Mouse (Mus musculus): ENCODE measurements around the gene Abhd17b. TPM values are rescaled to one million over a fixed set of nuclear protein-coding genes. Genes with fewer than 3 reads are reported as not detected.
A peak's percentile ranks its signal among the peaks of the same experiment; 100 is the strongest.

The Abhd17b gene
- polyA plus RNA-seq, 1 experiment from 2014 or later: 42.3 TPM

DNA sequence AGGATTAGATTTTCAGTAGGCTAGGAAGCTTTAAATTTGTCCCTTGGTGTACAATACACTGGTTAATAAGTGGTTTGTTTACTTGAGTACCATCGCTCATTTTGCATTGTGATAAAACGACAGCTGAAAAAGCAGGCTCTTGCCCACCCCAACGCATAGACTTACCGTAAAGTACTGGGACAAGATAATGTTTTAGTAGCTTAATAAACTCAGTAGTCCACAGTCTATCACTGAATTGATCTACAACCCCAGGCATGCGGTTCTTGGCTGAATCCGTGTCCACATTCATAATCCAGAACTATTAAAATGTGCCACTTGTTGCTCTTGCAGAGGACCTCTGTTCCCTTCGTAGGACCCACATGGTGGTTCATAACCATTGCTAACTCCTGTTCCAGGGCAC is 1.8 kb downstream of the Abhd17b start:
- Histone ChIP-seq H3K27ac (replicated peaks) (no peak overlapping the region), H3K36me3 (no peaks in the 10 kb centered on the region), H3K4me1 (peaks cover 35% of the 10 kb centered on the region), H3K4me3 (replicated peaks) (peak overlapping the region; percentile 94), H3K9me3 (replicated peaks) (no peaks in the 10 kb centered on the region), H3K4me2 (peak overlapping the region; percentile 78), H3K27me3 (replicated peaks) (no peaks in the 10 kb centered on the region), H3K9ac (replicated peaks) (peak overlapping the region; percentile 46)
- 41% methylated on average over 7 of the region's 7 CpGs for WGBS
- no peak for ATAC-seq (ENCODE audit: low FRiP score)

DNA sequence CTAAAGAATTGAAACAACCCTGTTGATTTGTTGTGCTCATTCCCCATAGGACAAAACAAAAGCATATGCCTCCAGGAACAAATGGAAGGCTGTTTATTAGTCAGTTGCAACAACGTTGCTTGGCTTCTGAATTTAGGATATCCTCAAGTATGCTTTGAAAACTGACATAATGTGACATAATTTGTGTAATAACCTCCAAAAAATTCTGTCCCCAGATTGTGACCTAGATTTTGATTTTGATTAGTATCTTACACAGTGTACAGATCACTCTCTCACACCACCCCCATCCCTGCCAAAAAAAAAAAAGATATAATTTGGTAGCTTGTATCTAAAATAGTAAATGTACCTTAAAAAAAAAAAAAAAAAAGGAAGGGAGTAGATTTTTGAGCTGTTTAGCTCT is 7.7 kb downstream of the Abhd17b start:
- Histone ChIP-seq H3K27me3 (replicated peaks) (no peaks in the 10 kb centered on the region), H3K9me3 (replicated peaks) (no peaks in the 10 kb centered on the region), H3K4me2 (no peak overlapping the region), H3K27ac (replicated peaks) (no peak overlapping the region), H3K4me3 (replicated peaks) (no peak overlapping the region), H3K36me3 (no peaks in the 10 kb centered on the region), H3K4me1 (peaks cover 3% of the 10 kb centered on the region), H3K9ac (replicated peaks) (no peak overlapping the region)
- 67% methylated on average over 1 of the region's 1 CpGs for WGBS
- no peak for ATAC-seq (ENCODE audit: low FRiP score)

DNA sequence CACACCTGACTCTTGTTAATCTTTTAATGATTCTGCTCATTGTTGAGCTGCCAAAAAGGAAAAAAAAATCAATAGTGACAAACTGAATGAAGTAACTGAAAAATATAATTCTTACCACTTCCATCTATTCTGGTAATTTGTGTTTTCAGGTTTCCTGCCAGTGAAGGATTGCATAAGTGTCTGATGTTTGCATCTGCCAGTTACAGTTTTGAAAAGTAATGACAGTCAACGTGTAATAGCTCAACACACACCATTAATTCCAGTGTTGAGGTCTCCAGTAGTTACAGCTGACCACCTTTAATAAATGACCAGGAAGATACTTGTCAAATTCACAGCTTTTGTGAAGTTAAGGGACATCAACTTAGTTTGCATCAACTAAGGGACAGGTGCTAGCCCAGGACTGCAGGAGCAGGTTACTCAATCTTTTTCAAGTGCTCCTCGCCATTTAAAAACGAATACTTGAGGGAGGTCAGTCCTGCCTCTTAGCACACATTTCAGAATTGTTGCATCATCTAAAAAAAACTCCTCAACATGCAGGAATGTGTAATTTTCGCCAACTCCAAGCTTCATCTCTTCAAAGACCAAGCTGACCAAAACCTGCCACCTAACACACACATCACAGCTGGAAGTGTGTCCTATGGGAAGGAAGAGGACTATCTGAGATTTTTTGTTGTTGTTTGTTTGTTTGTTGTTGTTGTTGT is 10.9 kb downstream of the Abhd17b start:
- Histone ChIP-seq H3K9me3 (replicated peaks) (no peaks in the 10 kb centered on the region), H3K36me3 (no peaks in the 10 kb centered on the region), H3K27ac (replicated peaks) (no peak overlapping the region), H3K4me1 (no peaks in the 10 kb centered on the region), H3K4me3 (replicated peaks) (no peak overlapping the region), H3K9ac (replicated peaks) (no peak overlapping the region), H3K4me2 (no peak overlapping the region), H3K27me3 (replicated peaks) (no peaks in the 10 kb centered on the region)
- WGBS: 91% methylated on average over 4 of the region's 4 CpGs
- ATAC-seq (ENCODE audit: low FRiP score): no peak

DNA sequence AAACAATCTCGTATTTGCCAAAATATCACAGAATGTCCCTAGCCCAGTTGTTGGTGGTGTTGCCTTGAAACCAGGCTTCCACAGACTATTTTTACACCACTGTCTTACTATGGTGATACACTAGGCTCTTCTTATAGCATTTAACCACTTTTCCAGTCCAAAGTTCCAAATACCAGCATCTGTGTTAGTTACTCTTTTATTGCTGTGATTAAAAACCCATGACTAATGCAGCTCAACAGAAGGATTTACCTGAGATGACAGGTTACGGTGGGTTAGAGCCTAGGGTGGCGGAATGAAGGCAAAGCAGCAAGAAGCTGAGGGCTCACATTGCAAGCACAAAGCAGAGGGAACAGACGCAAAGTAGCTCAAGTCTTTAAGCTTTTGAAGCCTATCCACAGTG is 16.7 kb downstream of the Abhd17b start:
- Histone ChIP-seq H3K4me3 (replicated peaks) (no peak overlapping the region), H3K9ac (replicated peaks) (no peak overlapping the region), H3K4me2 (no peak overlapping the region), H3K36me3 (no peaks in the 10 kb centered on the region), H3K27ac (replicated peaks) (no peak overlapping the region), H3K4me1 (no peaks in the 10 kb centered on the region), H3K9me3 (replicated peaks) (no peaks in the 10 kb centered on the region), H3K27me3 (replicated peaks) (no peaks in the 10 kb centered on the region)
- 85% methylated on average over 4 of the region's 4 CpGs for WGBS
- ATAC-seq (ENCODE audit: low FRiP score): no peak

DNA sequence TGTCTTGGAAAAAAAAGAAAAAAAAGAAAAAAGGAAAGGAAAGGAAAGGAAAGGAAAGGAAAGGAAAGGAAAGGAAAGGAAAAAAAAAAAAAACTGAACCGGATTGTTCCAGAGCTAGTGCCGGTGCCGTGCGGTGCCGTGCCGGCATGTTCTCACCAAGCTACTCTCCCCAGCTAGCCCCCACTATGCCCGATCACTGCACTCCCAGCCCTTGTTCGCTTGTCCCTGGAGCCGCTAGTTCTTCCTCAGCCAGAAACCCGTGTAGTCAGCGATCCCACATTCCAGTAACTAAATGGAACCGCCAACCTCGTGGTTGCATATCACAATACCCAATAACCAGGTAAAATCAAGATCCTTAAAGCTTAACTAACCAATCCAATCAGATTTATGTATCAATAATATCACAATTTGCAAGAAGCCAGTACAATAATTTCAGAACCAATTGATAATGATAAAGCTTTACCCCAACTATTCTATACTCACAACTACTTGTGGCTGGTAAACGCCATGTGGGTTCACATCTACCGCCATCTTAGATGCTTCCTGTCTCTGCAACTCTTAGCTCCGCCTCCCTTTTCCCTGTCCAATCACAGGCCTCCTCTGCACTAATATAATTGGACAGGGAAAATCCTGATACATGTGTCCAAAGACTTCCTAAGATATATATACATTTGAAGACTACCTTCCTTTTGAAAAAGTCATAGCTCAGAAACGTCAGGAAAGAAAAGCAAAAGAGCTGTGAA is 21.5 kb downstream of the Abhd17b start:
- Histone ChIP-seq H3K4me1 (no peaks in the 10 kb centered on the region), H3K27ac (replicated peaks) (no peak overlapping the region), H3K4me3 (replicated peaks) (no peak overlapping the region), H3K36me3 (no peaks in the 10 kb centered on the region), H3K9ac (replicated peaks) (no peak overlapping the region), H3K27me3 (replicated peaks) (no peaks in the 10 kb centered on the region), H3K4me2 (no peak overlapping the region), H3K9me3 (replicated peaks) (no peaks in the 10 kb centered on the region)
- WGBS: 97% methylated on average over 17 of the region's 17 CpGs
- ATAC-seq (ENCODE audit: low FRiP score): no peak

DNA sequence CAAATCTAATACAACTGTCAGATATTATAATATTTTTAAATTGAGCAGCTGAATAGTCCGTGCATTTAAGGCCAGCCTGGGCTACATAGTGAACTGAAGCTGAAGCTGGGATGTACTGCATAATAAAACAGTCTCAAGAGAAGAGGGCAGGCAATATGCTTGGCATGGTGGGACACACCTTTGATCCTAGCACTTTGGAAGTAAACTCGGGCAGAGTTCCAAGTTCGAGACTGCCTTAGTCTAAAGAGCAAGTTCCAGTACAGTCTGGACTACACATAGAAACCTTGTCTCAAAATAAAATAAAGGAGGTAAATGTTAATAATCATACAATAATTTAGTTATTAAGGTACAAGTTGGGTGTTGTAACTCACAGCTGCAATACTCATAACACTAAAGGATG is 27.1 kb downstream of the Abhd17b start:
- Histone ChIP-seq H3K9ac (replicated peaks) (no peak overlapping the region), H3K4me1 (peaks cover 3% of the 10 kb centered on the region; the same call in 1 of the 2 replicates), H3K27ac (replicated peaks) (no peak overlapping the region), H3K9me3 (replicated peaks) (no peaks in the 10 kb centered on the region), H3K4me3 (replicated peaks) (no peak overlapping the region), H3K36me3 (peaks cover 18% of the 10 kb centered on the region), H3K27me3 (replicated peaks) (no peaks in the 10 kb centered on the region), H3K4me2 (no peak overlapping the region)
- WGBS: 94% methylated on average over 3 of the region's 3 CpGs
- no peak for ATAC-seq (ENCODE audit: low FRiP score)

DNA sequence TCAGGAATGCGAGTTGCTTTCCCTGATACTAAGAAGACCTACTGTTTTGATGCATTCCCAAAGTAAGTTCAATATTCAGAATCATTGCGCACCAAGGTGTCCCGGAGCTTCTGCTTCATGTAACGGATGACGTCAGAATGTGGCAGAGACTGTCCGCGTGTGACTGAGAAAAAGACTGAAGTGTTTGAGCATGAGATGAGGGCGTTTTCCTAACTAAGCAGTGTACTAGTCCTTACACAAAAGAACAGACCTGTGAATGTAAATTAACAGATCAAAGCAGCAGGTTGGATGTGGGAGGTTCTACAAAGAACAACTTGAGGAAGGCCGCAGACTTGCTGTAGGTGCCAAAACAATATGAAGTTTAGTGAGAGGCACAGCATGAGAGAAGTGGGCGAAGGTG is 28.0 kb downstream of the Abhd17b start:
- Histone ChIP-seq H3K4me1 (peaks cover 3% of the 10 kb centered on the region; the same call in 1 of the 2 replicates), H3K9ac (replicated peaks) (no peak overlapping the region), H3K4me2 (no peak overlapping the region), H3K4me3 (replicated peaks) (no peak overlapping the region), H3K27me3 (replicated peaks) (no peaks in the 10 kb centered on the region), H3K9me3 (replicated peaks) (no peaks in the 10 kb centered on the region), H3K36me3 (peaks cover 22% of the 10 kb centered on the region), H3K27ac (replicated peaks) (no peak overlapping the region)
- 96% methylated on average over 10 of the region's 10 CpGs for WGBS
- no peak for ATAC-seq (ENCODE audit: low FRiP score)

DNA sequence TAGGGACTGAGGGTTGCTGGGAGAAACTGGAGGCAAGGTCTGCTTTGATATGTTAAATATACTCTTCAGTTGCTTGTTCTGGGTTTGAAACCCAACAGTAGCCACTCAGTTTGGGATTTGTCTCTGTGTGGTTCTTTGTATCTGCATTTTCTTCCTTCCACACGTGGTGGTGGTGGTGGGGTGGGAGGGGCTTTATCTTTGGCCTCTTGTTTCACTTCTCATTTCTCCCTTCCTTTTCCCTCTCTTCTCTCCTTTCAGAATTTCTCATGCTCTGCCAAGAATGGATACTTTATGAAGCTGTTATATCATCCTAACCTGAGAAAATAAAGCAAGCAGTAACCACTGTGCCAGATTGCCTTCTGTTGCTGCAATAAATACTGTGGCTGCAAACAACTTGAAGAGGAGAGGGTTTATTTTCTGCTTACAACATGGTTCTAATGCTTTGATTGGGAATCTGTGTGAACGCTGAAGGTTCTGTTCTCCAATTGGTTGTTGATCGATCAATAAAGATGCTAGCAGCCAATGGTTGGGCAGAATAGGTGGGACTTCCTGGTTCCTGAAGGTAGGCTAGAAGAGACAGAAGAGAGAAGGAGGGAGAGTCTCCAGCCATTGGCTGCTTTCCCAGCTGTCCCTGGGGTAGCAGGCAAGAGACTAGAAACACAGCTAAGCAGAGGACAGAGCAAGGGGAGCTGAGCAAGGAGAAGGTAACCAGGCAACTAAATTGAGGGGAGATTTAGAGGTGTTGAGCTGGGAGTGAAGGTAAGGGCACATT is 60.5 kb downstream of the Abhd17b start:
- peak overlapping the region; percentile 37 for H3K4me2 ChIP-seq
- no peaks in the 10 kb centered on the region for H3K36me3 ChIP-seq
- H3K4me1 ChIP-seq: peaks cover 17% of the 10 kb centered on the region
- no peaks in the 10 kb centered on the region for H3K27me3 ChIP-seq (replicated peaks)
- H3K9me3 ChIP-seq (replicated peaks): no peaks in the 10 kb centered on the region
- H3K9ac ChIP-seq (replicated peaks): no peak overlapping the region
- ATAC-seq (ENCODE audit: low FRiP score): peak; percentile 87
- H3K27ac ChIP-seq (replicated peaks): peak overlapping the region; percentile 61
- H3K4me3 ChIP-seq (replicated peaks): no peak overlapping the region
- WGBS: 79% methylated on average over 3 of the region's 3 CpGs

DNA sequence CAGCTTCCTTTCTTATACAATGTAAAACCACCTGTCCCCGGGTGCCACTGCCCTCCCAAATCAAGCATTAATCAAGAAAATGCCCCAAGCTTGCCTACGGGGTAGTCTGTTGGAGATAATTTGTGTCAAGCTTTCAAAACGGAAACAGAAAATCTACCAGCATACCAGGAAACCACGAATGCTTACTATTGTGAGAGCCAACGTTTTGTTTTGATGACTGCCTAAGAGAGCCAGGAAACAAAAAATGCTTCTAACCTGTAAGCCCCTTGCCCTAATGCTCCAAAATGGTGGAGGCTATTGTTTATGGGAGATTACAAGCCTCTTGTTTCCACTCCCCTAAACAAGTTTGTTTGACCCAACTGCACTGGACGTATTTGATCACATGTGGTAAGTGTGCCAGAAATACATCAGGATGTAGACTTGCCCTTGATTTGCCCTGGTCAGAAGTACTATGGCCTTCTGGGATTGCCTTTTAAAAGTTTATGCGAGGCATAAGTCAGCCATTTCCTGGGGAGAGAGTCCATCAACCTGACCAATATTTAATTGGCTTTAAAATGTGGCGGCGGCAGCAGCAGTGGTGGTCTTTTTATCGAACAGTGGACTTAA is 61.4 kb downstream of the Abhd17b start:
- H3K9me3 ChIP-seq (replicated peaks): no peaks in the 10 kb centered on the region
- H3K4me2 ChIP-seq: peak overlapping the region; percentile 37
- ATAC-seq (ENCODE audit: low FRiP score): peak; percentile 36; the same call in 1 of the 2 replicates
- H3K27me3 ChIP-seq (replicated peaks): no peaks in the 10 kb centered on the region
- H3K36me3 ChIP-seq: no peaks in the 10 kb centered on the region
- no peak overlapping the region for H3K9ac ChIP-seq (replicated peaks)
- H3K4me3 ChIP-seq (replicated peaks): no peak overlapping the region
- H3K4me1 ChIP-seq: peaks cover 17% of the 10 kb centered on the region
- WGBS: 64% methylated on average over 10 of the region's 10 CpGs
- H3K27ac ChIP-seq (replicated peaks): peak overlapping the region; percentile 61; the same call in 1 of the 2 replicates

DNA sequence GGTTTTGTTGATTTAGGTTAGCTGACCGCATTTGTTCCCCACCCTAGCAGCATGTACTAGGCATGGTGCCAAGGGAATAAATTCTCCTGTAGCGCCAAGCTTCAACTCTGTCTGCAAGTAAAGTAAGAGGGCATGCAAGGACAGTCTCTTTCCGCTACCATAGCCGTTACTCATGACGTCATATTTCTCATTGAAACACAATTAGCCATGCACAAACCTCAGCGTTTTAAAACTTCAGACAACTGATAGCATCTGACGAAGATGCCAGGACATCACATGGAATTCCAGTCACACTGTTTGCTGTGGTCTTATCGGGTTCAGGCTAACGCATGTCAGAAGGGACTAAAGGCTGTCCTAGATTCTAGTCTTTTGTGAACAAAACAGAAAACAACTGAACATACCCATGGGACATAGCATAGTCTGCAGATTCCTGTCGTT is 62.0 kb downstream of the Abhd17b start:
- H3K4me2 ChIP-seq: peak overlapping the region; percentile 37
- H3K4me3 ChIP-seq (replicated peaks): no peak overlapping the region
- ATAC-seq (ENCODE audit: low FRiP score): peak; percentile 80; the same call in 1 of the 2 replicates
- H3K27ac ChIP-seq (replicated peaks): 0 out of 2 replicates have a peak overlapping the region, but pooled peaks have one; percentile 9
- H3K9me3 ChIP-seq (replicated peaks): no peaks in the 10 kb centered on the region
- H3K9ac ChIP-seq (replicated peaks): no peak overlapping the region
- H3K4me1 ChIP-seq: peaks cover 17% of the 10 kb centered on the region
- no peaks in the 10 kb centered on the region for H3K27me3 ChIP-seq (replicated peaks)
- H3K36me3 ChIP-seq: no peaks in the 10 kb centered on the region
- 38% methylated on average over 10 of the region's 10 CpGs for WGBS

DNA sequence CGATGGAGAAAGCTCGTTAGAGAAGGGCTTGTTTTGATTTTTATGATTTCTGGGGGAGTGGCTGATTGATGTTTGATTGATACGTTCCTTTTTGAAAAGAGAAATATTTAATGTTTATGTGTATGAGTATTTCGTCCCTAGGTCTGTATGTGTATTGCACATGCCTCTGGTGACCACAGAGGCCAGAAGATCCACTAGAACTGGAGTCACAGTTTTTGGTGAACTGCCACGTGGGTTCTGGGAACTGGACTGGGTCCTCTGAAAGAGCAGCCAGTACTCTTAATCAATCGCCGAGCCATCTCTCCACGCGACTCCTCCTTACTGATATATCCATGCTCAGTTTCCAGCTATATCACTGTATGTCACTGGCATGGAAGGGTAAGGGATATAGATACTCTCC is 62.5 kb downstream of the Abhd17b start:
- Histone ChIP-seq H3K4me2 (peak overlapping the region; percentile 37; the same call in 1 of the 2 replicates), H3K4me1 (peaks cover 17% of the 10 kb centered on the region), H3K36me3 (no peaks in the 10 kb centered on the region), H3K9me3 (replicated peaks) (no peaks in the 10 kb centered on the region), H3K4me3 (replicated peaks) (no peak overlapping the region), H3K27ac (replicated peaks) (no peak overlapping the region), H3K9ac (replicated peaks) (no peak overlapping the region), H3K27me3 (replicated peaks) (no peaks in the 10 kb centered on the region)
- no peak for ATAC-seq (ENCODE audit: low FRiP score)
- WGBS: 76% methylated on average over 9 of the region's 9 CpGs

Measured in neural tube, embryonic 15.5 days (tissue).